Mouse (Mus musculus) intestine, embryonic 16.5 days (tissue): Measurements from ENCODE around the gene Ptprt. TPM values are rescaled to one million over a fixed set of nuclear protein-coding genes. Genes with fewer than 3 reads are reported as not detected.

ENCODE experiments used
- ATAC-seq: fragments of 200-750 bp; cut with Nextera tagmentation; 2 replicates; pipeline ENCODE4 v1.8.0; 2017; ENCODE audit warnings: moderate TSS enrichment, moderate library complexity
- H3K27ac ChIP-seq: fragments of 300-500 bp; sonication (generic); 2 replicates; pipeline ENCODE4 v1.5.1; 2014; ENCODE audit warnings: mild to moderate bottlenecking, low read length
- H3K27me3 ChIP-seq: fragments of 300-500 bp; sonication (generic); replicated peaks from 2 replicates; pipeline ENCODE4 v1.6.1; 2014; ENCODE audit warnings: low read length, control low read depth, mixed read lengths; ENCODE audit not compliant: control insufficient read depth, insufficient read depth
- H3K36me3 ChIP-seq: fragments of 300-500 bp; sonication (generic); 2 replicates; pipeline ENCODE4 v1.6.1; 2014; ENCODE audit warnings: low read length, control low read depth; ENCODE audit not compliant: control insufficient read depth, insufficient read depth
- H3K4me1 ChIP-seq: fragments of 300-500 bp; sonication (generic); 2 replicates; pipeline ENCODE4 v1.6.1; 2014; ENCODE audit warnings: low read length, control low read depth, mixed read lengths; ENCODE audit not compliant: control insufficient read depth, insufficient read depth
- H3K4me2 ChIP-seq: fragments of 300-500 bp; sonication (generic); 2 replicates; pipeline ENCODE4 v1.6.1; 2014; ENCODE audit warnings: low read depth, low read length, control low read depth
- H3K4me3 ChIP-seq: fragments of 300-500 bp; sonication (generic); 2 replicates; pipeline ENCODE4 v1.5.1; 2014; ENCODE audit warnings: mild to moderate bottlenecking, low read length
- H3K9ac ChIP-seq: fragments of 300-500 bp; sonication (generic); 2 replicates; pipeline ENCODE4 v1.6.1; 2014; ENCODE audit warnings: low read depth, low read length
- H3K9me3 ChIP-seq: fragments of 300-500 bp; sonication (generic); 2 replicates; pipeline ENCODE4 v1.6.1; 2016; ENCODE audit warnings: low read length, control low read depth; ENCODE audit not compliant: control insufficient read depth
- WGBS: fragments of 180-500 bp; shearing (Covaris S2); extraction: QIAGEN DNeasy Blood & Tissue Kit; methylation state at CpG from one replicate; pipeline ENCODE4 v1.1.7; 2014; 5-methylcytosine and 5-hydroxymethylcytosine counted together
- polyA plus RNA-seq: library from polyadenylated mRNA; unstranded; fragments of >200 nt; fragmentation: Nextera tagmentation; extraction: Ambion mirVana; gene quantifications from 2 replicates; pipeline ENCODE4 v1.2.1, GENCODE M21; 2015

Gene Ptprt
- polyA plus RNA-seq, 1 experiment from 2014 or later, result 0.84 TPM

- Histone ChIP-seq H3K4me2 (no peak overlapping the region), H3K9ac (no peak overlapping the region), H3K4me3 (no peak overlapping the region), H3K9me3 (no peaks in the 10 kb centered on the region), H3K36me3 (no peaks in the 10 kb centered on the region), H3K27ac (no peak overlapping the region), H3K27me3 (no peaks in the 10 kb centered on the region), H3K4me1 (peaks cover 3% of the 10 kb centered on the region; the same call in 1 of the 2 replicates)
- no peak for ATAC-seq
- WGBS, result 75% methylated on average over 9 of the region's 9 CpGs
These were observed 1107.3 kb downstream of the Ptprt start for GRCm38 (mm10) chr2:161553651-161554050.

GRCm38 (mm10) chr2:161552011-161552410 lies 1108.9 kb downstream of the Ptprt start:
- H3K9me3 ChIP-seq, result no peaks in the 10 kb centered on the region
- no peak overlapping the region for H3K27ac ChIP-seq
- H3K9ac ChIP-seq, result no peak overlapping the region
- H3K27me3 ChIP-seq, result no peaks in the 10 kb centered on the region
- 87% methylated on average over 2 of the region's 2 CpGs for WGBS
- H3K4me3 ChIP-seq, result no peak overlapping the region
- H3K4me2 ChIP-seq, result no peak overlapping the region
- H3K36me3 ChIP-seq, result no peaks in the 10 kb centered on the region
- peaks cover 3% of the 10 kb centered on the region; the same call in 1 of the 2 replicates for H3K4me1 ChIP-seq
- ATAC-seq, result no peak

DNA sequence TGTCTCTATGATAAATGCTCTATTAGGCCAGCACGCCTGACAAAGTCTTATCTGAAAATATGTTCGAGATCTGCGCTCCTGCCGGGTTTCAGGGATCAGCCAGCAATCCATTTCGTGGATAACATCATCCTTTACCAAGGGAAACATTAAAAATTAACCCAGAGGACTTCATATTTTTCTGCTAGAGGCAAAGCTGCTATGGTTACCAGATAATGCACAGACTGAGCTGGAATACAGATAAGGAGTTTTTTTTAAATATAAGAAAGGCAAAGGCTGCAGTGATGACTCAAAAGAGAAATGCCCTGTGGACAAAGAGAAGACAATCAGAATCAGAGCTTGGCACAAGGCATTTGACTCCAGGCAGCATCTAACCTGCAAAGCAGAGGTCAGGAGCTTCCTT lies 1111.4 kb downstream of the Ptprt start:
- Histone ChIP-seq H3K27ac (no peak overlapping the region), H3K9me3 (no peaks in the 10 kb centered on the region), H3K4me2 (no peak overlapping the region), H3K4me3 (no peak overlapping the region), H3K36me3 (no peaks in the 10 kb centered on the region), H3K27me3 (no peaks in the 10 kb centered on the region), H3K9ac (no peak overlapping the region), H3K4me1 (peaks cover 8% of the 10 kb centered on the region)
- WGBS, result 41% methylated on average over 5 of the region's 5 CpGs
- ATAC-seq, result peak; percentile 92

DNA sequence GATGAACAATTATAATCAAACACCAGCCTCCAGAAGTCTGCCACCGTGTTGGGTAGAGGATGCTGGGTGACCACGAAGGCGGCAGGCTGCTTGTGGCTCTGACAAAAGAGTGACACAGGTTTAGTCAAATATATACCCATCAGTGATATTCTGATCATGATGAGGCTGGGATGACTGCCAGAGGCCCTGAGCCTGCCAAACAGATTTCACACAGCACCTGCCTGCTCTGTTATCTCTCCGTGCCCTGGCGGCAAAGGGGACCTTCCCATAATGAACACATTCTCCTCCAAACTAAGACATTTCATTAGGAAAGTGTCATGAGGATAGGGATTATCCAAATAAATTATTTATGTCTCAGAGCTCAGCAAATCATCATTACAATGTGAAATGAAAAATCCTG lies 1113.6 kb downstream of the Ptprt start:
- no peaks in the 10 kb centered on the region for H3K27me3 ChIP-seq
- no peak overlapping the region for H3K4me2 ChIP-seq
- no peaks in the 10 kb centered on the region for H3K9me3 ChIP-seq
- no peak overlapping the region for H3K27ac ChIP-seq
- ATAC-seq, result no peak
- no peak overlapping the region for H3K9ac ChIP-seq
- H3K4me3 ChIP-seq, result no peak overlapping the region
- H3K4me1 ChIP-seq, result peaks cover 8% of the 10 kb centered on the region
- no peaks in the 10 kb centered on the region for H3K36me3 ChIP-seq
- WGBS, result 91% methylated on average over 5 of the region's 5 CpGs

GRCm38 (mm10) chr2:161545406-161545805 lies 1115.5 kb downstream of the Ptprt start:
- H3K4me2 ChIP-seq, result no peak overlapping the region
- ATAC-seq, result no peak
- no peaks in the 10 kb centered on the region for H3K36me3 ChIP-seq

DNA sequence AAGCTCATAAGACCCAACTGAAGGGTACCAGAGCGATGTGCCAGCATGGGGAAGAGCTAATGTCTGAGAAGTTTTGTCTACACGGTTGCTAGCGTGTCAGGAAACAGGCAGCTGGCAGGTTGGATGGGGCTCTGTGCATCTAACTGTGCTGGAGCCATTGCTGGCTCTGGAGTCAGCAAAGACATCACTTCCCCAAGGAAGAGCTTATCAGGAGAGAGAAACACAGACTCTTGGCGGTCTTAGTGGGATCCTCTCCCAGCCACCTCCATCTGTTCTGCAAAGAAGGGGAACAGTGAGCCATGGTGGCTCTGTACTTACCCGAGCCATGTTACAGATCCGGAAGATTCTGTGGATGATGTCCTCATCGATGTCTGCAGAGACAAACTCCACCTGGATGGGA lies 1126.8 kb downstream of the Ptprt start:
- no peak for ATAC-seq
- WGBS, result 88% methylated on average over 7 of the region's 7 CpGs
- H3K9me3 ChIP-seq, result no peaks in the 10 kb centered on the region
- no peak overlapping the region for H3K27ac ChIP-seq
- no peak overlapping the region for H3K4me3 ChIP-seq
- no peaks in the 10 kb centered on the region for H3K36me3 ChIP-seq
- no peaks in the 10 kb centered on the region for H3K27me3 ChIP-seq
- H3K9ac ChIP-seq, result no peak overlapping the region
- H3K4me1 ChIP-seq, result no peaks in the 10 kb centered on the region
- H3K4me2 ChIP-seq, result no peak overlapping the region

More at GRCm38 (mm10) chr2:161545406-161545805, 1115.5 kb downstream of the Ptprt start:
- H3K9me3 ChIP-seq, result no peaks in the 10 kb centered on the region
- no peak overlapping the region for H3K9ac ChIP-seq
- no peak overlapping the region for H3K4me3 ChIP-seq
- no peak overlapping the region for H3K27ac ChIP-seq
- WGBS, result 63% methylated on average over 4 of the region's 4 CpGs
- H3K4me1 ChIP-seq, result peaks cover 8% of the 10 kb centered on the region
- H3K27me3 ChIP-seq, result no peaks in the 10 kb centered on the region

DNA sequence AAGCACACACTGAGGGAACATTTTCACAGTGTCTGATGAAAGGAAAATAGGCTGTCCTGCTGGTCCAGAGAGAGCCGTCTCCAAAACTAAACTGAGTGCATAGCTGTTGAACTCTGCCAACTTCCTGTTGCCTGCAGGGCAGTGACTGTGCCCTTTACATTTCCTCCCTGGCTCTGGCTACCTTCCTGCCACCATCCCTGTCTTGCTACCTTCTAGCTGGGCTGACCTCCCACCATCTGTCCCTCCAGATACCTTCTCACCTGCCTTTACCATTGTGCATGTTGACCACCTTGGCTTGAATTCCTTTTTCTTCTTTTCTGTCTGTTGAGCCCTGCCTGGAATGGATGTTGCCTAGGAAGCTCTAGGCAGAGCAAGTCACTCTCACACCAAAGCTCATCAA lies 1133.8 kb downstream of the Ptprt start:
- no peak overlapping the region for H3K4me3 ChIP-seq
- WGBS, result 78% methylated on average over 1 of the region's 1 CpGs
- H3K4me1 ChIP-seq, result no peaks in the 10 kb centered on the region
- no peak overlapping the region for H3K9ac ChIP-seq
- ATAC-seq, result no peak
- no peaks in the 10 kb centered on the region for H3K27me3 ChIP-seq
- no peak overlapping the region for H3K27ac ChIP-seq
- no peak overlapping the region for H3K4me2 ChIP-seq
- no peaks in the 10 kb centered on the region for H3K9me3 ChIP-seq
- no peaks in the 10 kb centered on the region for H3K36me3 ChIP-seq

DNA sequence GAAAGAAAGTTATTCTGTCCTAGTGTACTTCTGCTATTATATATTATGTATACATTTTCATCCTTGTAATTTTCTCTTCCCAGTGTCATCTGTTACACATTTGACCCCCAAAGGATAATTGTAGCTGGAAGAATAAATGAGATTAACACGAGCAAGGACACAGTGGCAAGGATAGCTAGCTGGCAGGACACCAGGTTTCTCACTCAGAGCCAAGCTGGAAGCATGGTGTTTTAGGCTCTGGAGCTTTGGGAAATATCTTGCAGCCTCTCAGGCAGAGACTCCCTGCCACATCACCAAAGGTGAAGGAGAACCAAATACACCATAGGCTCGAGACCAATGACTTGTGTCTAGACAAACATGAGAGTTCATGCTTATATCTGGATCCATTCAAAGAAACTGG lies 1141.3 kb downstream of the Ptprt start:
- H3K4me3 ChIP-seq, result no peak overlapping the region
- no peaks in the 10 kb centered on the region for H3K9me3 ChIP-seq
- no peaks in the 10 kb centered on the region for H3K27me3 ChIP-seq
- no peak overlapping the region for H3K4me2 ChIP-seq
- H3K36me3 ChIP-seq, result no peaks in the 10 kb centered on the region
- no peaks in the 10 kb centered on the region for H3K4me1 ChIP-seq
- 65% methylated on average over 2 of the region's 2 CpGs for WGBS
- H3K9ac ChIP-seq, result no peak overlapping the region
- H3K27ac ChIP-seq, result no peak overlapping the region
- no peak for ATAC-seq

GRCm38 (mm10) chr2:161516921-161517320 lies 1144.0 kb downstream of the Ptprt start:
- Histone ChIP-seq H3K27ac (no peak overlapping the region), H3K4me3 (no peak overlapping the region), H3K4me1 (no peaks in the 10 kb centered on the region), H3K4me2 (no peak overlapping the region), H3K9me3 (no peaks in the 10 kb centered on the region), H3K9ac (no peak overlapping the region), H3K36me3 (no peaks in the 10 kb centered on the region), H3K27me3 (no peaks in the 10 kb centered on the region)
- WGBS, result 50% methylated on average over 5 of the region's 5 CpGs
- ATAC-seq, result no peak

GRCm38 (mm10) chr2:161513256-161513655 lies 1147.7 kb downstream of the Ptprt start:
- no peaks in the 10 kb centered on the region for H3K27me3 ChIP-seq
- no peaks in the 10 kb centered on the region for H3K36me3 ChIP-seq
- no peak for ATAC-seq
- H3K9me3 ChIP-seq, result no peaks in the 10 kb centered on the region
- H3K4me1 ChIP-seq, result no peaks in the 10 kb centered on the region
- H3K9ac ChIP-seq, result no peak overlapping the region
- H3K27ac ChIP-seq, result no peak overlapping the region
- H3K4me2 ChIP-seq, result no peak overlapping the region
- 82% methylated on average over 1 of the region's 1 CpGs for WGBS
- no peak overlapping the region for H3K4me3 ChIP-seq
